Mouse (Mus musculus) MEL (cell line): Measurements from ENCODE around the gene Cdk1. TPM values are rescaled to one million over a fixed set of nuclear protein-coding genes. Genes with fewer than 3 reads are reported as not detected.

ENCODE experiments used
- DNase-seq: peaks from one replicate; pipeline ENCODE4 v3.0.0; 2011; ENCODE audit warnings: low read depth, low spot score
- H3K27ac ChIP-seq: 2 replicates; pipeline ENCODE4 v1.5.1; 2012; ENCODE audit warnings: low read depth, mild to moderate bottlenecking, control low read depth, low read length, moderate library complexity; ENCODE audit not compliant: control insufficient read depth
- H3K27me3 ChIP-seq, 2 experiments: fragments of 150-350 bp in 1 of 2; sonication (generic) in 1 of 2; 2 replicates each; pipeline ENCODE4 v1.6.1; 2012; ENCODE audit warnings: low read length in 2 of 2, mild to moderate bottlenecking in 2 of 2, improper control_type of control experiment in 1 of 2, moderate library complexity in 1 of 2; ENCODE audit not compliant: insufficient read depth in 2 of 2, control insufficient read depth in 1 of 2
- H3K36me3 ChIP-seq, 2 experiments: 2 replicates each; pipeline ENCODE4 v1.6.1; 2012 to 2014; ENCODE audit warnings: low read length in 2 of 2, improper control_type of control experiment in 1 of 2, inconsistent platforms in 1 of 2, mild to moderate bottlenecking in 1 of 2; ENCODE audit not compliant: insufficient read depth in 2 of 2, control insufficient read depth in 1 of 2
- H3K4me1 ChIP-seq, 2 experiments: fragments of 150-350 bp in 1 of 2; sonication (generic) in 1 of 2; 2 replicates each; pipeline ENCODE4 v1.6.1; 2012; ENCODE audit warnings: low read length in 2 of 2, improper control_type of control experiment in 1 of 2, mild to moderate bottlenecking in 1 of 2; ENCODE audit not compliant: insufficient read depth in 2 of 2, control insufficient read depth in 1 of 2
- H3K4me3 ChIP-seq, 2 experiments: fragments of 150-350 bp in 1 of 2; sonication (generic) in 1 of 2; 2 replicates each; pipeline ENCODE4 v1.5.1; 2012; ENCODE audit warnings: low read depth in 2 of 2, low read length in 2 of 2, mild to moderate bottlenecking in 2 of 2, moderate library complexity in 2 of 2, control low read depth in 1 of 2, improper control_type of control experiment in 1 of 2; ENCODE audit not compliant: control insufficient read depth in 1 of 2, insufficient read depth in 1 of 2
- H3K79me2 ChIP-seq: 2 replicates; pipeline ENCODE4 v1.6.1; 2012; ENCODE audit warnings: mild to moderate bottlenecking, low read length, moderate library complexity; ENCODE audit not compliant: control insufficient read depth, poor library complexity, insufficient read depth
- H3K9ac ChIP-seq: 2 replicates; pipeline ENCODE4 v1.6.1; 2012; ENCODE audit warnings: low read depth, mild to moderate bottlenecking, control low read depth, low read length, moderate library complexity; ENCODE audit not compliant: control insufficient read depth, poor library complexity, severe bottlenecking
- H3K9me3 ChIP-seq: fragments of 150-350 bp; sonication (generic); replicated peaks from 2 replicates; pipeline ENCODE4 v1.6.1; 2012; ENCODE audit warnings: mild to moderate bottlenecking, low read length, improper control_type of control experiment, moderate library complexity; ENCODE audit not compliant: insufficient read depth
- CHD1 ChIP-seq: IDR thresholded peaks from 2 replicates; pipeline ENCODE4 v1.6.1; 2012; ENCODE audit warnings: low read depth, mild to moderate bottlenecking, inconsistent platforms, low read length, improper control_type of control experiment
- ELF1 ChIP-seq: IDR thresholded peaks from 2 replicates; pipeline ENCODE4 v1.6.1; 2014; ENCODE audit warnings: low read depth, mild to moderate bottlenecking, inconsistent platforms, low read length, improper control_type of control experiment, moderate library complexity
- MYB ChIP-seq: IDR thresholded peaks from 2 replicates; pipeline ENCODE4 v1.6.1; 2011; ENCODE audit warnings: mild to moderate bottlenecking, low read depth, low read length, improper control_type of control experiment
- POLR2A ChIP-seq, 2 experiments: IDR thresholded peaks; 2 replicates each; pipeline ENCODE4 v1.6.1; 2011 to 2012; ENCODE audit warnings: low read length in 2 of 2, mild to moderate bottlenecking in 2 of 2, control low read depth in 1 of 2, improper control_type of control experiment in 1 of 2, low read depth in 1 of 2, moderate library complexity in 1 of 2; ENCODE audit not compliant: control insufficient read depth in 1 of 2, insufficient read depth in 1 of 2, poor library complexity in 1 of 2
- POLR2AphosphoS2 ChIP-seq: IDR thresholded peaks from 2 replicates; pipeline ENCODE4 v1.6.1; 2011; ENCODE audit warnings: low read length, improper control_type of control experiment
- RCOR1 ChIP-seq: IDR thresholded peaks from 2 replicates; pipeline ENCODE4 v1.6.1; 2012; ENCODE audit warnings: low read depth, mild to moderate bottlenecking, inconsistent platforms, low read length, improper control_type of control experiment
- TBP ChIP-seq: IDR thresholded peaks from 2 replicates; pipeline ENCODE4 v1.8.0; 2011; ENCODE audit warnings: low read depth, low read length, improper control_type of control experiment
- ZMIZ1 ChIP-seq: IDR thresholded peaks from 2 replicates; pipeline ENCODE4 v1.6.1; 2012; ENCODE audit warnings: low read depth, mild to moderate bottlenecking, inconsistent platforms, low read length, improper control_type of control experiment, moderate library complexity
- polyA plus RNA-seq, 2 experiments: library from polyadenylated mRNA; stranded (reverse) in 1 of 2; unstranded in 1 of 2; fragments of >175 nt in 1 of 2; fragments of >200 nt in 1 of 2; gene quantifications; 2 replicates each; pipeline versions ENCODE4 v1.2.1 to v1.2.4; 2012; ENCODE audit warnings: low replicate concordance in 2 of 2, low read depth in 1 of 2; ENCODE audit not compliant: insufficient read length in 2 of 2, insufficient read depth in 1 of 2, missing spikeins in 1 of 2
- total RNA-seq: library from RNA; depleted of rRNA; stranded (reverse); fragments of 300-350 nt; gene quantifications from 2 replicates; pipeline ENCODE4 v1.2.3, GENCODE M21; 2012

The Cdk1 gene
- total and polyA plus RNA-seq, 3 experiments: 223 to 562 (median 311) TPM

DNA sequence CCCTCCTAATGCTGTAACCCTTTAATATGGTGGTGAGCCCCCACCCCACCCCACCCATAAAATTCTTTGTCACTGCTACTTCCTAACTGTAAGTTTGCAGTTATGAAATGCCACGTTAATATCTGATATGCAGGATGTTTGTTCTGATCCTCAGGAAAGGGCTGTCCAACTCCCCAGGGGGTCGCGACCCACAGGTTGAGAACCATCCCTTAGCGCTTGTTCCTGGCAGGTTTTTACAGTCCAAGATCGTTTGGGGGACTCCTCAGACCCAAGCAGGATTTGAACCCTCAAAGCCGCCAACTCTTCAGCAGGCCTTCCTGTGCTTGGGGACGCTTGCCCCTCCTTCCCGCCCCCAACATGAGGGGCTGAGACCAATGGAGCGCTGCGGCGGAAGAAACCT lies 16.5 kb downstream of the Cdk1 start:
- Histone ChIP-seq H3K4me1 (no peaks in the 10 kb centered on the region), H3K4me3 (no peak overlapping the region), H3K79me2 (no peaks in the 10 kb centered on the region), H3K9ac (no peak overlapping the region), H3K27ac (no peak overlapping the region), H3K9me3 (no peaks in the 10 kb centered on the region), H3K27me3 (no peaks in the 10 kb centered on the region), H3K36me3 (peaks cover 0 to 14% of the 10 kb centered on the region in 2 experiments; a peak in 2 of 4 replicates)
- TF ChIP-seq POLR2AphosphoS2 (0 out of 2 replicates have a peak, but pooled peaks have one; percentile 3), RCOR1 (no peak)
- no peak for DNase-seq

DNA sequence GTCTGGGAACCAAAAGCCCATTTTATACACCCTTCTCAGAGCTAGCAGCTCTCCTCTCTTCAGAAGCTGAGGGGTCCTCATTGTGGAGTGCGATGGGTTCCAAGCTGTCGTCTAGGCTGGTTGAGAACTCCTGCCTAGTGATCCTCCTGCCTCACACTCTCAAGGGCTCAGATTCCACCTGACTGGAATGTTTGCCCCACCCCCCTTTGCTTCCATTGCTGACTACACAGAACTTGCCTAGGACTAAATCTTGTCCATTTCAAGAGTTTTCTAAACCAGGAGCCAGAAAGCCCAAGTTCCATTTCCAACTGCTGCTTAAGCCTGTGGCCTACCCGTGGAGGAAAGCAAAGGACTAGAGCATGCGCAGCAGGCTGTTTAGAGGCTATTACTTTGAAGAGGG lies 17.1 kb downstream of the Cdk1 start:
- Histone ChIP-seq H3K4me3 (no peak overlapping the region), H3K9ac (no peak overlapping the region), H3K27ac (no peak overlapping the region), H3K27me3 (no peaks in the 10 kb centered on the region), H3K36me3 (peaks cover 0 to 12% of the 10 kb centered on the region in 2 experiments; a peak in 2 of 4 replicates), H3K9me3 (no peaks in the 10 kb centered on the region), H3K4me1 (no peaks in the 10 kb centered on the region), H3K79me2 (no peaks in the 10 kb centered on the region)
- no peak for DNase-seq
- TF ChIP-seq ELF1: no peak
- 0 out of 2 replicates have a peak, but pooled peaks have one; percentile 9 for TF ChIP-seq ZMIZ1
- 0 out of 2 replicates have a peak, but pooled peaks have one; percentile 14 for TF ChIP-seq MYB
- TF ChIP-seq POLR2A (IDR thresholded peaks at IDR 0.05; ENCODE audit: control insufficient read depth in 1 of 2, insufficient read depth in 1 of 2, low read depth in 1 of 2, low read length in 2 of 2, poor library complexity in 1 of 2): 0 out of 4 replicates have a peak, but pooled peaks of 1 of the 2 experiments have one; percentile 33
- TF ChIP-seq POLR2AphosphoS2: peak; percentile 53; the same call in 1 of the 2 replicates
- no peak for TF ChIP-seq CHD1

DNA sequence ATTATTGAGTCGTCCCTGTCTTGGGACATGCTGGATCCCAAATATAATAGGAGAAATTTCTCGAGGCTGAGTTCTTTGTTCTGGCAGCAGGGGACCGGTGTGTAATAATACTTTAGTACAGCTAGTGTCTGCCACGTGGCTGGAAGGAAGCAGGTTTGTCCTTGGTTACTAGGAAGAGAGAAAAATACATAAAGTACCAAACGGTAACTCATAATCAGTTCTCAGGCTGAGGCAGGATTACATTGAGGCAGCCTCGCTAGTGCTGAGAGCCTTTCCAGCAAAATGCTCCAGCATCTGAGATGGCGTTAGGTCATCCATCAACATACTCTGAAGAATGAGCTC lies 17.6 kb downstream of the Cdk1 start:
- DNase-seq: no peak
- H3K4me1 ChIP-seq: no peaks in the 10 kb centered on the region
- no peaks in the 10 kb centered on the region for H3K9me3 ChIP-seq
- H3K27me3 ChIP-seq: no peaks in the 10 kb centered on the region
- H3K4me3 ChIP-seq: no peak overlapping the region
- H3K36me3 ChIP-seq: peaks cover 0 to 12% of the 10 kb centered on the region in 2 experiments; a peak in 2 of 4 replicates
- TF ChIP-seq ZMIZ1 (0 out of 2 replicates have a peak, but pooled peaks have one; percentile 8), POLR2AphosphoS2 (peak; percentile 6; the same call in 1 of the 2 replicates), TBP (no peak)
- H3K27ac ChIP-seq: no peak overlapping the region
- no peaks in the 10 kb centered on the region for H3K79me2 ChIP-seq
- H3K9ac ChIP-seq: no peak overlapping the region
